Mouse (Mus musculus) layer of hippocampus, adult 9-10 months (tissue): Measurements from ENCODE around the gene Mfrp.
"Not testable (repeated sequence)": the region's sequence is repeated elsewhere in the genome, so short reads cannot be mapped to it uniquely, and the experiment has no call there.

Source experiments
- DNase-seq: peaks from one replicate; pipeline ENCODE4 v3.0.0; 2022; ENCODE audit warnings: low spot score

Gene Mfrp

GRCm38 (mm10) chr9:44106182-44106581 lies 4.7 kb downstream of the Mfrp start:
- DNase-seq: no peak

- no peak for DNase-seq
Observed at GRCm38 (mm10) chr9:44106596-44106995, 5.1 kb downstream of the Mfrp start.

- DNase-seq: no peak
Observed at GRCm38 (mm10) chr9:44107110-44107509, 5.6 kb downstream of the Mfrp start, which contains the start of gene C1qtnf5. C1qtnf5 (plus strand) TSS chr9:44107245.

GRCm38 (mm10) chr9:44107557-44108179 lies 6.1 kb downstream of the Mfrp start:
- no peak for DNase-seq

- no peak for DNase-seq
Observed at GRCm38 (mm10) chr9:44108269-44109055, 6.9 kb downstream of the Mfrp start.

GRCm38 (mm10) chr9:44109360-44110095 lies 8.0 kb downstream of the Mfrp start:
- DNase-seq: no peak

- DNase-seq: not testable (repeated sequence)
Observed at GRCm38 (mm10) chr9:44111909-44112308, 10.4 kb downstream of the Mfrp start.

GRCm38 (mm10) chr9:44113105-44113789 lies 11.7 kb downstream of the Mfrp start, which contains the start of the genes Gm49380 and Rnf26:
Gm49380 (minus strand) TSS chr9:44113500.
Rnf26 (minus strand) TSS chr9:44113517.
- peak; percentile 97 for DNase-seq

GRCm38 (mm10) chr9:44114453-44114852 lies 12.9 kb downstream of the Mfrp start:
- no peak for DNase-seq

GRCm38 (mm10) chr9:44115599-44115998 lies 14.1 kb downstream of the Mfrp start:
- DNase-seq: no peak

GRCm38 (mm10) chr9:44116182-44116581 lies 14.7 kb downstream of the Mfrp start:
- no peak for DNase-seq

GRCm38 (mm10) chr9:44119011-44119410 lies 17.5 kb downstream of the Mfrp start:
- DNase-seq: no peak

- no peak for DNase-seq
Observed at GRCm38 (mm10) chr9:44119948-44120465, 18.5 kb downstream of the Mfrp start.

- DNase-seq: no peak
Observed at GRCm38 (mm10) chr9:44124317-44124716, 22.8 kb downstream of the Mfrp start.

- no peak for DNase-seq
Observed at GRCm38 (mm10) chr9:44125026-44125425, 23.5 kb downstream of the Mfrp start.

GRCm38 (mm10) chr9:44125546-44126428 lies 24.3 kb downstream of the Mfrp start:
- DNase-seq: peak; percentile 92

- no peak for DNase-seq
Observed at GRCm38 (mm10) chr9:44126746-44127145, 25.2 kb downstream of the Mfrp start.

GRCm38 (mm10) chr9:44127351-44127801 lies 25.8 kb downstream of the Mfrp start:
- no peak for DNase-seq

GRCm38 (mm10) chr9:44129633-44130032 lies 28.1 kb downstream of the Mfrp start:
- DNase-seq: no peak

- no peak for DNase-seq
Observed at GRCm38 (mm10) chr9:44130034-44130433, 28.5 kb downstream of the Mfrp start.
